Mouse (Mus musculus): Measurements from ENCODE around the gene Vmn1r71. TPM values are rescaled to one million over a fixed set of nuclear protein-coding genes. Genes with fewer than 3 reads are reported as not detected.

The Vmn1r71 gene
- polyA plus RNA-seq (2014; fragmentation: Illumina TruSeq; extraction: RNeasy Lipid Tissue Mini Kit (QIAGEN cat#74804)) = not detected

GRCm38 (mm10) chr7:10754264-10754663 is at the start of gene Vmn1r71:
Gene Vmn1r71, minus strand, starts transcription at chr7:10754364.

Other genes with a start within 250 kb of the Vmn1r71 start
- not detected for gene Vmn1r68, start 195.9 kb downstream of the Vmn1r71 start, polyA plus RNA-seq (2014; fragmentation: Illumina TruSeq; extraction: RNeasy Lipid Tissue Mini Kit (QIAGEN cat#74804))
- not detected for gene Vmn1r69, start 140.7 kb downstream of the Vmn1r71 start, polyA plus RNA-seq (2014; fragmentation: Illumina TruSeq; extraction: RNeasy Lipid Tissue Mini Kit (QIAGEN cat#74804))
- not detected for gene Vmn1r70, start 122.8 kb downstream of the Vmn1r71 start, polyA plus RNA-seq (2014; fragmentation: Illumina TruSeq; extraction: RNeasy Lipid Tissue Mini Kit (QIAGEN cat#74804))
- 33.2 TPM for gene Nlrp4b, start 66.6 kb downstream of the Vmn1r71 start, polyA plus RNA-seq (2014; fragmentation: Illumina TruSeq; extraction: RNeasy Lipid Tissue Mini Kit (QIAGEN cat#74804))
- not detected for gene Zscan4b, start 150.7 kb upstream of the Vmn1r71 start, polyA plus RNA-seq (2014; fragmentation: Illumina TruSeq; extraction: RNeasy Lipid Tissue Mini Kit (QIAGEN cat#74804))